Mouse (Mus musculus) limb, embryonic 13.5 days (tissue): ENCODE results near the gene Ifi47. TPM values are rescaled to one million over a fixed set of nuclear protein-coding genes. Genes with fewer than 3 reads are reported as not detected.

Experiments
- ATAC-seq: fragments of 200-750 bp; cut with Nextera tagmentation; 2 replicates; pipeline ENCODE4 v1.8.0; 2017; ENCODE audit warnings: low read depth, moderate number of reproducible peaks, moderate TSS enrichment; ENCODE audit not compliant: low FRiP score
- H3K27ac ChIP-seq: fragments of 300-500 bp; sonication (generic); 2 replicates; pipeline ENCODE4 v1.5.1; 2015; ENCODE audit warnings: inconsistent platforms, mild to moderate bottlenecking, moderate library complexity
- H3K27me3 ChIP-seq: fragments of 300-500 bp; sonication (generic); 2 replicates; pipeline ENCODE4 v1.6.1; 2015; ENCODE audit warnings: mild to moderate bottlenecking, inconsistent platforms
- H3K36me3 ChIP-seq: fragments of 300-500 bp; sonication (generic); 2 replicates; pipeline ENCODE4 v1.6.1; 2015; ENCODE audit warnings: inconsistent platforms, mild to moderate bottlenecking, moderate library complexity
- H3K4me1 ChIP-seq: fragments of 300-500 bp; sonication (generic); 2 replicates; pipeline ENCODE4 v1.6.1; 2015; ENCODE audit warnings: inconsistent platforms
- H3K4me2 ChIP-seq: fragments of 300-500 bp; sonication (generic); replicated peaks from 2 replicates; pipeline ENCODE4 v1.6.1; 2015; ENCODE audit warnings: inconsistent platforms, mild to moderate bottlenecking, moderate library complexity
- H3K4me3 ChIP-seq: fragments of 300-500 bp; sonication (generic); 2 replicates; pipeline ENCODE4 v1.5.1; 2015; ENCODE audit warnings: moderate library complexity, mild to moderate bottlenecking, inconsistent platforms
- H3K9ac ChIP-seq: fragments of 300-500 bp; sonication (generic); 2 replicates; pipeline ENCODE4 v1.6.1; 2015; ENCODE audit warnings: mild to moderate bottlenecking, inconsistent platforms
- H3K9me3 ChIP-seq: fragments of 300-500 bp; sonication (generic); 2 replicates; pipeline ENCODE4 v1.6.1; 2016; ENCODE audit warnings: inconsistent platforms
- WGBS: fragments of 180-500 bp; shearing (Covaris S2); methylation state at CpG from one replicate; pipeline ENCODE4 v1.1.7; 2015; 5-methylcytosine and 5-hydroxymethylcytosine counted together
- polyA plus RNA-seq: library from polyadenylated mRNA; unstranded; fragments of >200 nt; fragmentation: Nextera tagmentation; extraction: Ambion mirVana; gene quantifications from 2 replicates; pipeline ENCODE4 v1.2.1, GENCODE M21; 2015

Gene Ifi47
- polyA plus RNA-seq, 1 experiment from 2014 or later: 0.90 TPM

DNA sequence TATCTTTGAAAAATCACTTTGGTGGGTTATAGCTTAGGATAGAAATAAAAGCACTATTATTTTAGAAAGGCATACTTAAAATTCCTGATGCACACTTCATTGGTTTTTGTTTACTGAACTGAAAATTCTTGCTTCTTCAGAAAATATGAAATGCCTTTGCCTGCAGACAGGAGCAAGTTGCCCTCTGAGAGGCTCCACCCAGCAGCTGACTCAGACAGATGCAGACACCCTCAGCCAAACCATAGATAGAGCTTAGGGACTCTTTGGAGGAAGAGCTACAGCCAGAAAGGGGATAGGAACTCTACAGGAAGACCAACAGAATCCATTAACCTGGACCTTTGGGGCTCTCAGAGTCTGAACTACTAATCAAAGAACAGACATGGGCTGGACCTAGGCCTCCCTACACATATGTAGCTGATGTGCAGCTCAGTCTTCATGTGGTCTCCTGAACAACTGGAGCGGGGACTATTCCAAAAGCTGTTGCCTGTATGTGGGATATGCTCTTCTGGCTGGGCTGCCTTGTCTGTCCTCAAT lies 15.7 kb downstream of the Ifi47 start:
- no peak overlapping the region for H3K4me2 ChIP-seq
- no peaks in the 10 kb centered on the region for H3K9me3 ChIP-seq
- 0 out of 2 replicates have a peak, but pooled peaks cover under 1% of the 10 kb centered on the region for H3K27me3 ChIP-seq
- WGBS: 86% methylated on average over 1 of the region's 1 CpGs
- no peak overlapping the region for H3K4me3 ChIP-seq
- H3K36me3 ChIP-seq: no peaks in the 10 kb centered on the region
- ATAC-seq: no peak
- no peak overlapping the region for H3K27ac ChIP-seq
- H3K4me1 ChIP-seq: peaks cover 7% of the 10 kb centered on the region; the same call in 1 of the 2 replicates
- H3K9ac ChIP-seq: no peak overlapping the region

DNA sequence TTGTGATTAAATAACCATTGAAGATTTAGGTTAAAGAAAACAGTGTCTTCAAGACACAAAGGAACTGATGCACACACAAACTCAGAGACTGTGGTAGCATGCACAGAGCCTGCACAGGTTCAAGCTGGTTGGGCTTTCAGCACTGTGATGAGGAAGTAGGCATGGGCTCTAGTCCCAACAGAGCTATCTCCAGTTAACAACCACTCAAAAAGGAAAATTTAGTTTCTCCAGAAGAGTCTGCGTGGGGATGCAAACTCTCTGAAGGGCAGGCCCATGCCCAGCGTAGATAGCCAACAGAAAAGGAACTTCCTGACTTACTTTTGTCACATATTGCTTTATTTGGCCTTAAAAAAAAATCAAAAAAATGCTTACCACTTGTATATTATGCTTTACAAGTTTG lies 16.4 kb downstream of the Ifi47 start:
- no peak overlapping the region for H3K9ac ChIP-seq
- 88% methylated on average over 2 of the region's 2 CpGs for WGBS
- no peak overlapping the region for H3K4me2 ChIP-seq
- no peaks in the 10 kb centered on the region for H3K27me3 ChIP-seq
- no peaks in the 10 kb centered on the region for H3K9me3 ChIP-seq
- no peak for ATAC-seq
- no peak overlapping the region for H3K4me3 ChIP-seq
- H3K27ac ChIP-seq: no peak overlapping the region
- H3K36me3 ChIP-seq: no peaks in the 10 kb centered on the region
- H3K4me1 ChIP-seq: peaks cover 6% of the 10 kb centered on the region; the same call in 1 of the 2 replicates

DNA sequence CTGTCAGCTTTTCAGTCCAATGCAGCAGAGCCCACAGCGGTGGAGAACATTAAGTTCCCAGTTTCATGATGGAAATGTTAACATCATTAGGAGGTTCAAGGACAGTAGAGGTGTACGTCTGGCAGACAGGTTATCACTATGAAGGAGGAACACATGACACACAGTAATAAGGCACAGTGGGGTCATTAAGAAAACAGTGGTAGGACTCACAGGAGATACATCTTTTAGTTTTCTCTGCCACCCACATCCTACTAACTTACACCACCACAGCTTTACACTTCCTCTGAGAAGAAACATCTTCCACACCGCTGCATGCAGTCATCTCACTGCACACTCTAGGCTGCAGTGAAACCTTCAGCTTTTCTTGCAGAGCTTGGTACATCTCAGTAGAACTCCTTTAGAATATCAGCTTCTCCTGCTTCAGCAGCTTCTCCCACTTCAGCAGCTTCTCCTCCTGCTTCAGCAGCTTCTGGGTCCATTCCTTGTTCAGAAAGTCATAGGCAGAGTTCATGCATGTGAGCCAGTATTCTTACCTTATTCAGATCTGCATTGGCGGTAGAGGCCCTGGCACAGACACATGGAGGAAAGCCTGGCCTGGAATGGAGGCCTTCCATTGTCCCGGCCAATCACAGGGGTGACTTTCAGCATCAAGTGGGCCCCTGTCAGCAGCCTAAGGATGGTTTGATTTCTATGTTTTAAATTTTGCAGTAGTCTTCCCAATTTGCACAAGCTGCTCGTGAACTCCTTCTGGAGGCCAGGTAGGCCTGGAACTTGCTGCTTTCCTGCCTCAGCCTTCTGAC lies 17.7 kb downstream of the Ifi47 start:
- Histone ChIP-seq H3K4me2 (no peak overlapping the region), H3K4me3 (no peak overlapping the region), H3K36me3 (no peaks in the 10 kb centered on the region), H3K9me3 (no peaks in the 10 kb centered on the region), H3K27me3 (no peaks in the 10 kb centered on the region), H3K4me1 (no peaks in the 10 kb centered on the region), H3K27ac (no peak overlapping the region), H3K9ac (no peak overlapping the region)
- 78% methylated on average over 6 of the region's 6 CpGs for WGBS
- ATAC-seq: no peak

DNA sequence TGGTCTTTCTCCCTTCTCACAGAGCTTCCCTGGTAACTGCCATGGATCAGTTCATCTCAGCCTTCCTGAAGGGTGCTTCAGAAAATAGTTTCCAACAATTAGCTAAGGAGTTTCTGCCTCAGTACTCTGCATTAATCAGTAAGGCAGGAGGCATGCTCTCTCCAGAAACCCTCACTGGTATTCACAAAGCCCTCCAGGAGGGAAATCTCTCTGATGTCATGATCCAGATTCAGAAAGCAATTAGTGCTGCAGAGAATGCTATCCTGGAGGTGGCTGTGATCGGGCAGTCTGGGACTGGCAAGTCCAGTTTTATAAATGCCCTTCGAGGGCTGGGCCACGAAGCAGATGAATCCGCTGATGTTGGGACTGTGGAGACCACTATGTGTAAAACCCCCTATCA lies 19.0 kb downstream of the Ifi47 start:
- Histone ChIP-seq H3K9ac (no peak overlapping the region), H3K4me3 (no peak overlapping the region), H3K4me1 (no peaks in the 10 kb centered on the region), H3K9me3 (no peaks in the 10 kb centered on the region), H3K36me3 (no peaks in the 10 kb centered on the region), H3K27ac (no peak overlapping the region), H3K27me3 (no peaks in the 10 kb centered on the region), H3K4me2 (no peak overlapping the region)
- no peak for ATAC-seq
- 85% methylated on average over 4 of the region's 4 CpGs for WGBS

DNA sequence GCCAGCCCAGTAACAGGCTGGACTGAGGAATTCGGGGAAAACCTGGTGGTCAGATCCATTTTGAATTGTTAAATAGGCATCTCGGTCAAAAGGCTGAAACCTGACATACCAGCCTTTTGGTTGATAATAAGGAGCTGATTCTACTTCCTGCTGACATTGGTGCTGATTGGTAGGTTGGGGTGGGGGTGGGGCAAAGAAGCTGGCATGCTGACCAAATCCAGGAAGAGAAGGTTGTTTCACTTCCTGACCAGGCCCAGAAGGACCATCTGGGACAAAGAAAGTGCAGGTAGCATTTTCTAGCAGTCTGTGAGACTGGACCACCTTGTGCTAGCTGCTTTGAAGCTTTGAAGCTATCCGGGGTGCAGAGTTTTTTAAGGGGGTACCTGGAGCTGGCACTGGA lies 24.0 kb downstream of the Ifi47 start:
- no peak overlapping the region for H3K9ac ChIP-seq
- no peaks in the 10 kb centered on the region for H3K36me3 ChIP-seq
- H3K4me3 ChIP-seq: no peak overlapping the region
- no peaks in the 10 kb centered on the region for H3K4me1 ChIP-seq
- H3K9me3 ChIP-seq: no peaks in the 10 kb centered on the region
- no peaks in the 10 kb centered on the region for H3K27me3 ChIP-seq
- no peak overlapping the region for H3K4me2 ChIP-seq
- 80% methylated on average over 3 of the region's 3 CpGs for WGBS
- no peak for ATAC-seq
- no peak overlapping the region for H3K27ac ChIP-seq

DNA sequence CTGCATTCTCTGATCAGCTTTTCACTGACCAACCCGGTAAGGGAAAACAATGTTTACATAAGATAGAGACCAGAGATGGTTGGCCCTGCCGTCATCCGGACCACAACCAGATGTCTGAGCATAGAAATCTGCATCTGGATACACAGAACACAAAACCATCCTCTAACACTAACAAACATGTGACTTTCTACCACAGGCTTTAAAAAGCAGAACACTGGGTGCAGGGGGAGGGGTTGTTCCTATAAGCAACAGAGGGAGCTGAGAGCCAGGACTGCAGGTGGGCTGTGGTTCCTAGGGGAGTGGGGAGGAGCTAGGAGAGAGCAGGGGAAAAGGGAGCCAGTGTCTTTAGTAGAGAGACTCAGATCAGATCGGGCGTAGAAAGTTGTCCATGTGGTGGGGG lies 25.1 kb downstream of the Ifi47 start:
- Histone ChIP-seq H3K27me3 (no peaks in the 10 kb centered on the region), H3K4me2 (no peak overlapping the region), H3K36me3 (no peaks in the 10 kb centered on the region), H3K27ac (no peak overlapping the region), H3K4me1 (no peaks in the 10 kb centered on the region), H3K9ac (no peak overlapping the region), H3K9me3 (no peaks in the 10 kb centered on the region), H3K4me3 (no peak overlapping the region)
- WGBS: 60% methylated on average over 5 of the region's 5 CpGs
- no peak for ATAC-seq

DNA sequence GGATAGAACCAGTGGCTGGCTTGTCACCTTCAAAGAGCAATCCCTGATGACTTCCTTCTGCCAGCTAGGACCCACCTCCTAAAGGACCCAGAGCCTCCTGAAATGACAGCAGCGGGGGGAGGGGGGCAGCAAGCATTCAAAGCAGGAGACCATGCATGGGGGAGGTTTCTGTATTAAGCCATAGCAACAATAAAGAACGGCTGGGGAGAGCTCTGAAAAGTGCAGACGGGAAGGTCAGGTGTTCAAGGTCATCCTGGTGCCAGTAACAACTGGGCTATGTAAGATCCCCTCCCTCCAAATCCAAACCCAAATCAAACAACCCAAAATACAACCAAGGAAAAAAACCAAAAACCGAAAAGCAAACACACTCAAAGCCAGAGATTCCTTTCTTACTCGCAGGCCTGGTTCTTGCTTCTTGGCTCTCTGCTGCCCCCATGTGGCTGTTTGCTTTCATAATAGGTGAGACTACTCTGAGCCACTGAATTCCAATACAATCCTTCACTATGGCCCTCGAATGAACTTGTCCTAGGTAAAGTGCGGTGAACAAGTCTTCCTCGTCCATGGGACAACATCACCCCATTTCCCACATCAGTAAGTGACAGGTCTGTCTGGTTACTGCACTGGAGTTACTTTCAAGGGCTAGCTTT lies 26.8 kb downstream of the Ifi47 start:
- Histone ChIP-seq H3K4me3 (no peak overlapping the region), H3K27me3 (no peaks in the 10 kb centered on the region), H3K4me2 (0 out of 2 replicates have a peak overlapping the region, but pooled peaks have one; percentile 5), H3K9me3 (no peaks in the 10 kb centered on the region), H3K27ac (no peak overlapping the region), H3K9ac (no peak overlapping the region), H3K4me1 (no peaks in the 10 kb centered on the region), H3K36me3 (no peaks in the 10 kb centered on the region)
- 11% methylated on average over 8 of the region's 8 CpGs for WGBS
- ATAC-seq: peak; percentile 66; the same call in 1 of the 2 replicates

DNA sequence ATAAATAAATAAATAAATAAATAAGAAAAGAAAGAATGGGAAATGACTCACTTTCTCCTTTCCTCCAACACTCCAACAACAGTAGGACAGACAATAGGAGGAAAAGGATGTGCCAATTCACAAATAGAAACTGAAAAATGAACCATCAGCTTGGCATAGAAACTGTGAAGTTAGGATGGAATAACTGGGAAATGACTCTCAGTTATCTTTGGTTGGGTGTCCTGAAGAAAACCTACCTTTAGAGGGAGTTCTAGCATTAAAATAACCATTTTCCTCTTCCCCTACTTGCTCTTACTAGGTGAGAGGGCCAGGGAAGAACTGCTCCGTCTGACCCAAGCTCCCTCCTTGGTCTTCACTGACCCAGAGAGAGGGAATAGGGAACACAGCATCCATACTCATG lies 29.4 kb downstream of the Ifi47 start:
- Histone ChIP-seq H3K4me1 (no peaks in the 10 kb centered on the region), H3K9me3 (no peaks in the 10 kb centered on the region), H3K36me3 (no peaks in the 10 kb centered on the region), H3K27me3 (no peaks in the 10 kb centered on the region), H3K9ac (no peak overlapping the region), H3K4me2 (no peak overlapping the region), H3K4me3 (no peak overlapping the region), H3K27ac (no peak overlapping the region)
- WGBS: 68% methylated on average over 1 of the region's 1 CpGs
- no peak for ATAC-seq

DNA sequence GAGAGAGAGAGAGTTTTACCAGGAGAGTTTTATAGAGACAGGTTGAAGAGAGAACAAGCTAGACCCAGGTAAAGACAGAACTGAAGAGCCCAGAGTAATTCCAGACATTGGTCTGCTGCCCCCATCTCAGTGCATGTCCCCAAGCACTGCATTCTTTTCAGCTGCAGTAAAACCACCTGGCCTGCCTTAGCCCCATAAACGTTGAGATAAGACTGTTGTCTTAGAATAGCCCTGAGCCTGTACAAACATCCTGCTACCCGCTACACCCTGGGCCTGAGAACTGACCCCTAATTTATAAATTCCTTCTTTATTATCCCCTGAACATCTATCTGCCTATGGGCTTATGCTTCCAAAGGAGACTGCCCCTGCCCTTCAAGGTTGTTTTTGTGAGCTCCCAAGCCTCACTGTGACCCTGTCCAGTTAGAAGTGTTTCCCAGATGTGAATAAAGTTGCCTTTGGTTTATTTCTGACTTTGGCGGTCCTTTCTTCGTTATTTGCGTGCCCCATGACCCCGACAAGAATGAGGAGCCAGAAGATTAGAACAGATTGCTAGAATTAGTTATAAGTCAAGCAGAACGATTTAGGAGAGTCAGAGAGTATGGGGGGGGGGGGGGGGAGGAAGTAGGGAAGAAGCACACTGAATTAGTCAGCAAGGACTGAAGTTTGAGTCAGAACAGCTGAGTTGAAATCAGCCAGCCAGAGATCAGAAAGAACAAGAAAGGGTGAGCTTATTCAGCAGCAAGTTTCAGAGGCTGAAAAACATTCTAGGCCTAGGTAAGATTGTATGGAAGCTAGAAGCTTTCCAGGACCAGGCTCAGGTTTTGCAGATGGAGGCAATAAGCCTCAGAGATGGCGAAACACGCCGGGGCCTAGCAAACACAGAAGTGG lies 31.5 kb downstream of the Ifi47 start:
- no peaks in the 10 kb centered on the region for H3K36me3 ChIP-seq
- H3K27me3 ChIP-seq: no peaks in the 10 kb centered on the region
- no peak overlapping the region for H3K4me3 ChIP-seq
- ATAC-seq: no peak
- no peak overlapping the region for H3K9ac ChIP-seq
- no peak overlapping the region for H3K4me2 ChIP-seq
- H3K9me3 ChIP-seq: no peaks in the 10 kb centered on the region
- 58% methylated on average over 10 of the region's 10 CpGs for WGBS
- H3K4me1 ChIP-seq: no peaks in the 10 kb centered on the region
- H3K27ac ChIP-seq: no peak overlapping the region

DNA sequence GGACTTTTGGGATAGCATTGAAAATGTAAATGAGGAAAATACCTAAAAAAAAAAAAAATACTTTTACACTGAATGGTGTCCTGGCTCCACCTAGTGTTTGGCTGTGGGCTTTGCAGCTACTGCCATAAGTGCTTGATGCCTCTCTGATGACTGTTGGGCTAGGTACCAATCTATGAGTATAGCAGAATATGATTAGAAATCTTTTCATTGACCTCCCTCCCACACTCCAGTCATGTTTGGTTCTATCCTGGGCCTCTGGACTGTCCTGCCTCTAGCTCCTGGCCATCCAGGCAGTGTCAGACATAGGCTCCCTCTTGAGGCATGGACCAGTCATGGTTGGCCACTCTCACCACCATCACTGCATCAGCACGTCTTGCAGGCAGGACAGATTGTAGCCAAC lies 32.4 kb downstream of the Ifi47 start:
- 48% methylated on average over 1 of the region's 1 CpGs for WGBS
- ATAC-seq: no peak

DNA sequence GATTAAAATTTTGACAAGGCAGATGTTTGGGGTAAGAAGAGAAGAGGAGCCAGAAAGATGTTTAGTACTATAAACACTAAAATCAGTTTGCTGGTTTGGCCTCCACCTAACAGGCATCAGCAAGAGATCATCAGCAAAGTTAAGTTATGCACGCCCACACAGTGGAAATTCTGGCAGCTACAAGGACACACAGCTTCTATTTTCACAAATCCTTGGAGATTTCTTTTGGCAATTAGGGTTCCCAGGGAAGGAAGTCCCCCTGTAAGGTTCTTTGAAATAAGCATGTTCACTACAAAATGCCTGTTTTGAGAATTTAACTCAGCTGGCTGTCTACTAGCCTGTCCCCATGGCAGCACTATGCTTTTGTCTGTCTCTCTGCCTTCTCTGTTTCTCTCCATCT lies 34.6 kb downstream of the Ifi47 start:
- Histone ChIP-seq H3K9ac (no peak overlapping the region), H3K4me3 (no peak overlapping the region), H3K27ac (no peak overlapping the region), H3K4me2 (no peak overlapping the region), H3K27me3 (no peaks in the 10 kb centered on the region), H3K9me3 (no peaks in the 10 kb centered on the region), H3K36me3 (no peaks in the 10 kb centered on the region), H3K4me1 (no peaks in the 10 kb centered on the region)
- 59% methylated on average over 1 of the region's 1 CpGs for WGBS
- ATAC-seq: no peak

More for the DNA sequence above, 32.4 kb downstream of the Ifi47 start:
- H3K4me3 ChIP-seq: no peak overlapping the region
- H3K36me3 ChIP-seq: no peaks in the 10 kb centered on the region
- no peak overlapping the region for H3K4me2 ChIP-seq
- no peak overlapping the region for H3K9ac ChIP-seq
- H3K27ac ChIP-seq: no peak overlapping the region
- no peaks in the 10 kb centered on the region for H3K27me3 ChIP-seq
- H3K4me1 ChIP-seq: no peaks in the 10 kb centered on the region
- H3K9me3 ChIP-seq: no peaks in the 10 kb centered on the region
